Mouse (Mus musculus) regulatory T cell (primary cell): ENCODE results near the gene Fa2h.
"Not testable (repeated sequence)": the region's sequence is repeated elsewhere in the genome, so short reads cannot be mapped to it uniquely, and the experiment has no call there.

ENCODE experiments used
- in situ Hi-C: fragments of 300-600 bp; cut with MboI, MseI; formaldehyde crosslinking; loops from one replicate; pipeline ENCODE4 v1.15.1; 2025; ENCODE audit warnings: high pct_unique_total_duplicates

Gene Fa2h

DNA sequence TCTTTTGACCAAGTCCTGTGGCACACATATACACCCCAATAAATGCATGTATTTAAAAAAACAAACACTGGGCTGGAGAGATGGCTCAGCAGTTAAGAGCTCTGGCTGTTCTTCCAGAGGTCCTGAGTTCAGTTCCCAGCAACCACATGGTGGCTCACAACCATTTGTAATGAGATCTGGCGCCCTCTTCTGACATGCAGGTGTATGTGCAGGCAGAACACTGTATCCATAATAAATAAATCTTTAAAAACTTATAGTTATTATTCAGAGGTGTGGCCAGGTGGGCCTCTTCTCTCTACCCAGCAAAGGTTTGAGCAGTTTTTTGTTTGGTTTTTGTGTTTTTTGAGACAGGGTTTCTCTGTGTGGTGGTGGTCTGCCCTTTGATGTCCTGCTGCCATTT is 34.7 kb downstream of the Fa2h start:
- in situ Hi-C loops: no loop called here

DNA sequence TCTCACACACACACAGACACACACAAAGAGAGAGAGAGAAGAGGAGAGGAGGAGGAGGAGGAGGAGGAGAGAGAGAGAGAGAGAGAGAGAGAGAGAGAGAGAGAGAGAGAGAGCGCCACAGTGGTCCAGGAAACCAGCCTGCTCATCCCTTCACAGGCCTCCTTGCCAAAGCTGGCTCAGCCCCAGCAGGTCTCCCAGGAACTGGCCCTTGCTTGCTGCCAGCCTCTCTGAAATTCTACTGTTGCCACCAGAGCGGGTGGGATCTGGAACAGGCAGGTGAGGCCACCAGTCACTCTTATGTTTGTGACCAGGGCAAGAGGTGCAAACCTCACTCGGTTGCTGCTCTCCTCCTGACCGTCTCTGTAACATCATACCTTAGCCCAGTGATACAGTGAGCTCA is 36.2 kb downstream of the Fa2h start:
- in situ Hi-C loops: no loop called here

DNA sequence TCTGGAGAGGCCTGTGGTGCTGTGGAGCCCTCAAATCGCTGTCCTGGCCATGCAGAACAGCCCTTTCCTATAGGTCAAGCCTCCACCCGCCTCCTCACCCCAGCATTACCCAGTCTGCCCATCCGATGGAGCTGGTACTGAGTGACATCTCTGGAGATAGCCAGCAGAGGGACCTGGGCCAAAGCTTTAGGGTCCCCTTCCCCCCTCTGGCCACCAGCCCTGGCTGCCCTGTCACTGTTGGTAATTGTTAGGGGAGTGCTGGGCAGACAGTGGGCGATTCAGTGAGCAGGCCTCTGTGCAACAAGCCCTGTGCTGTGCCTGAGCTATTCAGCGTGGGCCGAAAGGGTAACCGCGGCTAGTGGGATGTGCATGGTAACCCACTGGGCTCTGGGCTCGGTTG is 40.1 kb downstream of the Fa2h start:
- in situ Hi-C loops: no loop called here

DNA sequence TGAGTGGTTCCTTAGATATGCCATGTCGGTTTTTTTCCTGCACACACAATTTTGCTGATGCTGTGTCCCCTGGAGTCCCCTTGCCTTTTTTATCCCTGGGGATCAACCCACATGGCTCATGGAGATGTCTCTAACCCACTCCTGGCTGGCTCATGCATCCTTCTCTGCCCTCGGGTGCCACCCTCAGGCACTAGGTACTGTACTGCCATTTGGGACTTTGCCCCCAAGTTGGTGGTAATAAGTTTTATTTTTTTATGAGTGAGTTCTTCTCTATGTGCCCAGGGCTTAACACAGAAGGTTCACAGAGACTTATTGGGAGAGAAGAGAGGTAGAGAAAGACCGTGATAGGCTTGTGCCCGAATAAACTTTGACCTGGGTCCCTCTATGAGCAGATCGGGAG is 41.3 kb downstream of the Fa2h start:
- in situ Hi-C loops: no loop called here

DNA sequence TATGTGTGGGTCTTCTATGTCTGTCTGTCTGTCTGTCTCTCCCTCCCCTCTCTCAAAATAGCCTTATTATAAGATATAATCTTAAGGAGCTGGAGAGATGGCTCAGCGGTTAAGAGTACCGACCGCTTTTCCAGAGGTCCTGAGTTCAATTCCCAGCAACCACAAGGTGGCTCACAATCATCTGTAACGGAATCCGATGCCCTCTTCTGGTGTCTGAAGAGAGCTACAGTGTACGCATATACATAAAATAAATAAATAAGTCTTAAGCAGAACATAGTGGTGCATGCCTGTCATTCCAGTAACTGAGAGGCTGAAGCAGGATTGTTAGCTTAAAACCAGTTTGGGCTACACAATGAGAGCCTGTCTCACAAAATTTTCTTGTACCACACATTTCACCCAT is 43.0 kb downstream of the Fa2h start:
- in situ Hi-C loops: no loop called here

DNA sequence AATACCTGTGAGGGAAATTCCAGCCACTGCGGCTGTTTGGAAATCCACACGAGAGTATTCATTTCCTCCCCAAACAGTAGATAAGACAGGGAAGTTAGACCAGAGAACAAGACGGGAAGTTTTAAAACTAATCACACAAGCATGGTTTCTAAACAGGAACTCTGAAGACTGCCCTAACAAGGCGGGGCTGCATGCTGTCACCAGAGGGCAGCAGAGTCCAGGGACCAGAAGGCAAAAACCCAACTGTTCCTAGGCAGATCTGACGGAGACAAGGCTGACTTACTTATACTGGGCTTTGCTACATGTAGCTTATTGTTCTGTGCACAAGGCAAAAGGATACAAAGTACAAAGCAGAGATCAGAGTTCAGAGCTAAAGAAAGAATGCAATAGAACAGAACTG is 50.4 kb downstream of the Fa2h start:
- in situ Hi-C loops: loop anchor here (10.0 kb wide), 1 partner anchor 282 kb away; no protein-coding TSS in a partner anchor

DNA sequence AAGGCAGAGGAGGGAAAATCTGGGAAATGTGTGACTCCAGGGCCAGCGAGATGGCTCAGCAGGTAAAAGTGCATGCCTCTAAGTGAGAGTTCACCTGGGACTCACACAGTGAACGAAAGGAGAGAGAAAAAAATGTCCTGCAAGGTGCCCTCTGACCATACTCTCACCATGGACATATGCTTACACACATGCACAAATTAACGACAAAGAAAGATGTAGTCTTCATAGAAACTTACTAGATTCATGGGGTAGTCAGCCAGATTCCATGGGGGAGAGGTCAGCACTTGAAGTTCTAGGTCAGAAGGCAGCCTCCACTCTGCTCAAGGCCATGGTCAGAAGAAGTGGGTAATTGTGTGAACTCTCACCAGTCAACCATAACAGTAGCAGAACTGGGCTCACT is 53.4 kb downstream of the Fa2h start:
- in situ Hi-C loops: loop anchor here (10.0 kb wide), 1 partner anchor 285 kb away; no protein-coding TSS in a partner anchor

DNA sequence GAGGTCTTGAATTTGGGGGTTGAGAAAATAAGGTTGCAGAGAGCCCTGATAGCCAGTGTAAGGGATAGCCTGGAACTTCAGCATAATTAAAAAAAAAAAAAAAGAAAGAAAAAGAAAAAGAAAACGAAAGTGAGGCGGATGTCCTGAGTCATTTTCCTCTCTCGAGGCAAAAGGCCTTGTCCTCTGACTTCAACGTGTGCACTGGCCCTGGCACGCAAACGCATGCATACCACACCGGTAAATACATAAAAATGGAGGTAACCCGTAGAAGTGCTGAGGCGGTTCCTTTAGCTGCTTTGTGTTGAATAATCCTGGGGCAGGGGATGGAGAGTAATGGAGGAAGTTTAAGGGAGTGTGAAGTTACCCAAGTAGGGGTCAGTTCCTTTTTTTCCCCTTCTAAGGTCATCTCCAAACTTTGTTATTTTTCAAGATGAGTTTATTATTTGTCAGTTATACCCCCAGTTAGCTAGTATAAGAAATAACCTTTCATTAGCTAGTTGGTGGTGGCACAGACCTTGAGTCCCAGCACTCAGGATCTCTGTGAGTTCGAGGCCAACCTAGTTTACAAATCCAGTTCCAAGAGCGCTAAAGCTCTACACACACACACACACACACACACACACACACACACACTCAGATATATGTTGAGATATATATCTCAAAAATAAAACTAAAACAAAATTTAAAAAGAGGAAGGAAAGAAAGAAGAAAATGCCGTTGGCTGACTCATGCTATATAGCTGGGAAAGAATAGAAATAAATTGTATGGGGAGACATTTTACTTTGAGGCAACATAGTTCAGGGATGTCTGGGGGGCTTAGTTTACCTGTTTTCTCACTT is 55.0 kb downstream of the Fa2h start:
- in situ Hi-C loops: no loop called here

DNA sequence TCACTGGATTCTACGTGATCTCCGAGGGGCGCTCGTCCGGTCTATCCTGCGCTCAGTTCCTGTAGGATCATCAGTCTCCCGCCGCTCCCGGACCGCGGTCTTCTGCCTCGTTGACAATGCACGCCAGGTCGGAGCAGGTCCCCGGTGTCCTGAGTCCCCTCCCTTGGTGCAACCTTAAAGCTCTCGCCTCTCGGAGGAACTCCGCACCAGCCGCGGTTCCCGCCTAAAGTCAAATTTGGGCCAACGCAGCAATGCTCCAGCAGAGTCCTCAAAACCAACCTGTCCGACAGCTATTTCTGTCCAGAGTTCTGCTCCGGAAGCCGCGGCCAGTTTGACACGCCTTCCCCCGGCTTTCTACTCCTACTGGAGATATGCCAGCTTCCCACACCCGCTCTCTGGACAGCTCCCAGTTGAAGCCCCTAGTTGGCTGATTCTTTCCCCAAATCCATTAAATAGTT is 55.7 kb downstream of the Fa2h start, which contains the start of gene Mlkl:
Gene Mlkl (minus strand): TSS at position 288 of the 458 bp plus-strand sequence.
- in situ Hi-C loops: no loop called here

DNA sequence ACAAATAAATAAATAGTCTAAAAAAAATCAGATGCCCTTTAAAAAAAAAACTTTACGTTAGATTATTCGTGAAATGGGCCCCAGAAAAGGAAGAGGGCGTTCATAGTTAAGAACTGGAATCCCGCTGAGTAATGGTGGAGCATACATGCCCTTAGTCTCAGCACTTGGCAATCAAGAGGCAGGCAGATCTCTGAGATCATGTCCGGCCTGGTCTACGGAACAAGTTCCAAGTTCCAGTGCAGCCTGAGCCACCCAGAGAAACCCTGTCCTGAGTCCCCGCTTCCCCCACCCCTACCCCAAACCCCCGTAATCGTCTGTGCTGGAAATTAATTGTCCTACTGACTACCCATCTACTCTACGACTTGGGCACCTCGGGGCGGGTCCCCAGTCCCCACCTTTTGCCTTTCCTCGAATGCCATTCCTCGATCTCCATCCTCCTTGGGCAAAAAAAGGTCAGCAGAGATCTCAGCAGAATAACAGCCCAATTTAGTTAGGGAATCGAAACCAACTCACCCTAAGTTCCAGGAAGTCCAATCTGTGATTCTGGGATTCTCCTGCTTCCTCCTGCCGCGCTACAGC is 56.2 kb downstream of the Fa2h start:
- in situ Hi-C loops: no loop called here

DNA sequence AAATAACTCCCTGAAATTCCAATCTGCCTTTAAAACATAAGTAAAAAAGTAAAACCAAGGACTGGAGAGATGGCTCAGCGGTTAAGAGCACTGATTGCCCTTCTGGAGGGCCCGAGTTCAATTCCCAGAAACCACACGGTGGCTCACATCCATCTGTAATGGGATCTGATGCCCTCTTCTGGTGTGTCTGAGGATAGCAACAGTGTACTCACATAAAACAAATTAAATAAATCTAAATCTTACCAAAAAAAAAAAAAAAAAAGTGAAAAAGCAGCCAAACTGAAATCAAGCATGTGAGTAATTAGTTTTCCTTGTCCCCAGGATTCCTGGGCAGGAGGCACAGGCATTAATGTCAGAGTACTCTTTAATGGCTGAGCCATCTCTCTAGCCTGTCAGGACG is 56.9 kb downstream of the Fa2h start:
- in situ Hi-C loops: no loop called here

DNA sequence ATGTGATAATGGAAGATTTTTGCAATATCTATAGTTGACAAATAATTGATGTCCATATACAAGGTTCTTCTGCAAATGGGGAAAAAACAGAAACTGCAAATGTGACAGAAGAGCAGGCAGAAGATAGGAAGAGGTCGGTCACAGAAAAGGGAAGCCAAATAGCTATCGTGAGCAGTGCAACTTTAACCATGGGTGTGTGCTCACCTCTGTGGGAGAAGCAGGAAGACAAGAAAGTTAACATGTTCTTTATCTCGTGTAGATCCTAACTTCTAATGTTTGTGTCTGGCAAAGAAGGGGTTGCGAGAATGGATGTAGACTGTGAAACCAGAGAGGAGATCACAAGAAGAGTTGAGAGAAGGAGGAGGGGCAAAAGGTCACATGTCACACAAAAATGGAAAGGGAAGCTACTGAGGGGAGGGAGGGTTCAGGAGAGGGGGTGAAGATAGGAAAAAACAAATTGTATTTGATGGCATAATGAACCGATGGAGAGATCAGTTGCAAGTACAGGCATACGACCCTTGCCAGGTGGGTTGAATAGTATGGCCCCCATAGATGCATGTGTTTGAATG is 68.3 kb downstream of the Fa2h start:
- in situ Hi-C loops: no loop called here

DNA sequence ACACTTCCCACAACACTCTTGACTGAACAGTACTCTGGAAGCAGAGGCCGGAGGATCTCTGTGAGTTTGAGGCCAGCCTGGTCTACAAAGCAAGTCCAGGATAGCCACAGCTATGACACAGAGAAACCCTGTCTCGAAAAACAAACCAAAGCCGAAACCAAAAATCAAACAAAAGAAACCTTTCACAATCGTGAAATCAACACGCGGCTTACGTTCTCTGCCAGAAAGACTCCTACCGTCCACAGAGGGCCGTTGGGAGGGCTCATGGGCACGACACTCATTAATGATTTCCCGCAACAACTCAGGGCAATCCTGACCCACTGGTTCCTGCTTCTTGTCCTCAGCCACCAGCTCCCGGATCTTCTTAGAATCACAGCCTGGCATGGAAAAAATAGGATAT is 78.9 kb downstream of the Fa2h start:
- in situ Hi-C loops: loop anchor here (10.0 kb wide), 1 partner anchor 320 kb away; the partner anchor contains the start of gene Ldhd

DNA sequence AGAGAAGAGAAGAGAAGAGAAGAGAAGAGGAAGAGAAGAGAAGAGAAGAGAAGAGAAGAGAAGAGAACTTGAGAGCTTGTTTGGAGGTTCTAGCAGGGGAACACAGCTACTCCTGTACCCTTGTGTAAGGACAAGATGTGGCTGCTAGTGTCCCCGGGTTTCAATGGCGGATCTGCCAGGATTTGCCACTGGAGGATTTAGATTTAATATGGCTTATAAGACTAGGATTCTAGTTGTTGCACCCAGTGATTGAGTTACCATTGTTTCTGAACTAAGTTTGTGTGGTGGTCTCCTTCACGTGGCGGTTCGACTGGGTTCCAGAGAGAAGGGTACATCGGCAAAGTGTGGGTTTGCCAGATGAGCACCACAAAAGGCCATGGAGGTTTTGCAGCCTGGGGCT is 79.7 kb downstream of the Fa2h start:
- in situ Hi-C loops: loop anchor here (10.0 kb wide), 1 partner anchor 321 kb away; the partner anchor contains the start of gene Ldhd

DNA sequence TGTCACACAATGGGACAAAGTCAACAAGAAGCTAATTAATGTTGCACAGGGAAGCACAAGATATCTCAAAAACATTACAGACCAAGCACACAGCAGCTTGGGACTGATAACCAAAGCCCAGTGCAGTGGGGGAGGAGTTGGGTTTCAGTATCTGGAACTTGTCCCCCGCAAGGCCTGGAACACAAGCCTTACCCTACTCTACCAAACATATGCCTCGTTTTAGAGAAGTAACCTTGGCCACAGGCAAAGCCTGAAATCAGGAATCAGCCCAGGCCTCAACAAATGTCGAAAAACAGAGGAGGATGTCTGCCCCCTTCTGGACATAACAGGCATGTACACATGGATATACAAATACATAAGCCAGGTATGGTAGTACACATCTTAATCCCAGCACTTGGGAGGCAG is 80.9 kb downstream of the Fa2h start:
- in situ Hi-C loops: loop anchor here (10.0 kb wide), 1 partner anchor 322 kb away; the partner anchor contains the start of gene Ldhd

DNA sequence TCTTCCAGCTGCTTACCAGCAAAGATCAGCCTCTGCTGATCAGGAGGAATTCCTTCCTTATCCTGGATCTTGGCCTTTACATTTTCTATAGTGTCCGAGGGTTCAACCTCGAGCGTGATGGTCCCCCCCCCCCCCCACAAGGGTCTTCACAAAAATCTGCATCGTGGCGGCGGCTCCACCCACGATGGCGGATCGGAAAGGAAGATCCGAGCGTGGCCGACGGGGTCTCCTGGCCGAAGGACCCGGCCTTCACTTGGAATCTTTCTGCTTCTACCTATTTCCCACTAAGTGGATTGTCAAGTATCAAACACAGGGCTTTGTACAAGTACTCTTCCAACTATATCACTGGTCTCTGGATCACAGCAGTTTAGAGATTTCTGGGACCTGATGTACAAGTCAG is 83.6 kb downstream of the Fa2h start:
- in situ Hi-C loops: loop anchor here (10.0 kb wide), 1 partner anchor 325 kb away; the partner anchor contains the start of gene Ldhd

DNA sequence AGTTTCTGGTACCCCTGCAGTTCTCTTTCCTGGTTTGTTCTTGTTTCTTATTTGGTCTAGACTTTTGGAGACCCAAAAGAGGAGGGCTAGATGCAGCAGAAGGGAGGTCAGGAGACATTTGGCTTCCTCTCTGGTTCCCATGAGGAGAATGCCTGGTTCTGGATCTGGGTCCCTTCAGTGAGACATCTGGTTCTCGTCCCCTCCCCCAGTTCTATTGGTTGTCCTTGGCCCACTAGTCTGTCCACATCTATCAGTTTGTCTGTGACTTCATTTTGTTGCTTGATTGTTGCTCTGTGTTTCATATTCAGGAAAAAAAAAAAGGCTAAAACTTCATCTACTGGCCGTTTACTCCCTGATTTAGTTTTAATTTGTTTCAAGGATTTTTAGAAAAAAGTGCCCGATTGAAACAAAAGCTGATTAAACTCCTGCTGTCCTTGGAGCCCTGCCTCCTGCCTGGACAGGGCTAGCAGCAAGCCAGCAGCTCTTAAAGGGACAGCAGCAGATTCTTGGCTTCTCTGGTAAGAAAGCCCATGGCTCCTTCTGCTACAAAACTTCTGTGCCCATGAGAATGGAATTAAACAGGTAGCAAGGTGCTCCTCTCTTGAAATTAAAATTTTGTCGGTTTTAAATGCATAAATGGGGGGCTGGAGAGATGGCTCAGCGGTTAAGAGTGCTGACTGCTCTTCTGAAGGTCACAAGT is 88.4 kb downstream of the Fa2h start:
- in situ Hi-C loops: no loop called here

DNA sequence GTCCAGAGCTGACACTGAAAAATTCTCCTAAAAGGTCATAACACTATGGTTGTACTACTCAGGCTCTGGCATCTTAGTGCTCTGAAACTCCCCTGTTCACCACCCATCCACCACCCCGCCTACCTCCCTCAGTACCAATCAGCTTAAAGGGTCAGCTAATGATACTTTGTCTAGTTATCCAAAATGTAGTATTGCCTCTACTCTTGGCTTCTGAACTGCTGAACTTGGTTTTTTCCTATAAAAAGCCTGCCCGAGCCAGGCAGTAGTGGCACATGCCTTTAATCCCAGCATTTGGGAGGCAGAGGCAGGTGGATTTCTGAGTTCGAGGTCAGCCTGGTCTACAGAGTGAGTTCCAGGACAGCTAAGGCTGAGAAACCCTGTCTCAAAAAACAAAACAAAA is 89.3 kb downstream of the Fa2h start:
- in situ Hi-C loops: no loop called here

DNA sequence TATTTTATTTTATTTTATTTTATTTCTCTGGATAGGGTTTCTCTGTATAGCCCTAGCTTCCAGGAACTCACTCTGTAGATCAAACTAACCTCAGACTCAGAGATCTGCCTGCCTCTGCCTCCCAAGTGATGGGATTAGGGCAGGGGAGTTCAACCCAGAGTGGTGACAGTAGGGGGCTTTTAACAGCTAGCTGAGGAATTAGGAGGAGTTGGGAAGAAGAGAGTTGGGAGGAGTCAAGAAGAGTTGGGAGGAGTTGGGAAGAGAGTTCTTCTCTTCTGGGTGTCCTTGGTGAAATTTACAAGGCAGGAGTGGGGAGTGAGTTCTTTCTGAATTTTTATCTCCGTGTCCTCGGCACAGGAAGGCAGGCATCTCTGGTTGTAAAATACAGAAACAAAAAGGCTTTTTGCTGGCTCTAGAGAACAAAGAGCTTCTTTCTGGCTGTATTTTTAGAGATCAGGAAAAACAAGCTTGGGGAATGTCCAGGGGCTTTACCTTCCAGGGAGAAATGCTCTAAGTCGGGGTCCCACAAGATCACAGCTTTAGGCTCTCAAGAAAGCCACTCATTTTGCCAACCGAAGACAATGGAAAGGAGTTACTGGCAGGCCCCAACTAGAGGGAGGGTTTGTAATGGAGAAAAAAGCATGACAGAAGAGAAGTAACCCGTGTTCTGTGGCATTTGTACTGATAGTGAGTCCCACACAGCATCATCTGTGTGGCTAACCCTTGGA is 90.4 kb downstream of the Fa2h start:
- in situ Hi-C loops: not testable (repeated sequence)

DNA sequence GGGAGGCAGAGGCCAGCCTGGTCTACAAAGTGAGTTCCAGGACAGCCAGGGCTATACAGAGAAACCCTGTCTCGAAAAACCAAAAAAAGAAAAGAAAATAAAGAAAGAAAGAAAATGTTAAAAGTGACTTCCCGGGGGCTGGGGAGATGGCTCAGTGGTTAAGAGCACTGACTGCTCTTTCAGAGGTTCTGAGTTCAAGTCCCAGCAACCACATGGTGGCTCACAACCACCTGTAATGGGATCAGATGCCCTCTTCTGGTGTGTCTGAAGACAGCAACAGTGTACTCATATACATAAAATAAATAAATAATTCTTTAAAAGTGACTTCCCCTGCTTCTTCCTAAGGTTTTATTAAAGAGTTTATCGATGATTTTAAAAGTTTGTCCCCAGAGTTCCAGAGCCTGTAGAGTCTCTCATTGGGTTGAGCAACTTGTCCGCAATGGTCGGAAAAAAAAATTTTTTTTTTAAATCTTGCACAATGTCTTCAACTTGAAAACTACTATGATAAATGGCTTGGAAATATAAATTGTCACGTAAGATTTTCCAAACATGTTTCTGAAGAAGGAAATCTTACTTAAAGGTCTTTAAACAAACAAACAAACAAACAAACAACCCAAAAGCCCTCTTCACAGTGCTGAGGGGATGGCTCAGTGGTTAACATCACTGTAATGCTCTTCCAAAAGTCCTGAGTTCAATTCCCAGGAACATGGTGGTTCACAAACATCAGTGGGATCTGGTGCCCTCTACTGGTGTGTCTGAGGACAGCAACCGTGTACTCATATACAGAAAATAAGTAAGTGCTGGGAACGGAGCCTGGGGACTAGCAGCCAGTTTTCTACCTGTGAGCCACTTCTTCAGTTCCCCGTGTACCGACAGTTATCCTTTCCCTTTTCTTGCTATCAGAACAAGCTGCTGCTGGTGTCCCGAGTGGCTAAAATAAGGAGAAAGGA is 92.8 kb downstream of the Fa2h start:
- in situ Hi-C loops: no loop called here
